In the genomic region with DNA sequence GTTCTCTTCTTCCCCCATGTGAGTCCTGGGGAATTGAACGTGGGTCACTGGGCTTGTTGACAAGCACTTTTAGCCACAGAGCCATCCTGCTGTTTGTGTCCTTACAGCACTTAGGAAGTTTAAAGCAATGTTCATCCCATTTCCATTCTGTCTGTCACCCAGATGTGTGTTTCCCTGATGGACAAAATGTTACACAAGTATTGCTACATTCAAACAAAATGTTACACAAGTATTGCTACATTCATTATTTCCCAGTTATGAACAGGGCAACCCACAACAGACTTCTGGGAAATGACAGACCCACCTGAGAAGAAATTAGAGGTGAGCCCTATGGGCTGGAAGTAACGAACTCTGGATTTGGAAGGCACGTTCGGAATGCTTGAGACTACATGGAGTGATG, we compare ENCODE assay signal across 15 mouse cellular contexts.
"Had no signal": no experiment of that assay in that cellular context is flagged by ENCODE, and none has a peak within 500 bp of the region (broad histone marks: within the 10 kb centered on the region; RNA-seq: fewer than 3 reads in every experiment).

No protein-coding gene starts in this region.

- H3K4me2 ChIP-seq: lung, embryonic 14.5 days; midbrain, embryonic 11.5 days; midbrain, embryonic 13.5 days; midbrain, embryonic 15.5 days; neural tube, embryonic 12.5 days; stomach, embryonic 15.5 days had no signal

- ATAC-seq: midbrain, embryonic 13.5 days; midbrain, embryonic 15.5 days had no signal

- H3K36me3 ChIP-seq: midbrain, embryonic 13.5 days; midbrain, embryonic 15.5 days; neural tube, embryonic 12.5 days; stomach, embryonic 15.5 days had no signal

- H3K9me3 ChIP-seq: midbrain, embryonic 13.5 days; midbrain, embryonic 15.5 days; neural tube, embryonic 12.5 days; stomach, embryonic 15.5 days had no signal

- H3K4me3 ChIP-seq: megakaryocyte, embryonic 14.5 days; midbrain, embryonic 13.5 days; midbrain, embryonic 15.5 days; neural tube, embryonic 12.5 days; stomach, embryonic 15.5 days had no signal

- H3K4me1 ChIP-seq: megakaryocyte, embryonic 14.5 days; midbrain, embryonic 13.5 days; midbrain, embryonic 15.5 days; neural tube, embryonic 12.5 days; stomach, embryonic 15.5 days had no signal

- H3K9ac ChIP-seq: lung, embryonic 14.5 days; midbrain, embryonic 13.5 days; midbrain, embryonic 15.5 days; neural tube, embryonic 12.5 days; stomach, embryonic 15.5 days had no signal

- H3K27me3 ChIP-seq: megakaryocyte, embryonic 14.5 days; midbrain, embryonic 13.5 days; midbrain, embryonic 15.5 days; neural tube, embryonic 12.5 days; stomach, embryonic 15.5 days had no signal

- H3K27ac ChIP-seq: midbrain, embryonic 13.5 days; midbrain, embryonic 15.5 days; neural tube, embryonic 12.5 days; stomach, embryonic 15.5 days; stomach, postnatal 0 days had no signal

- DNase-seq: lung, adult 18-20 months; lung, embryonic 14.5 days; lung, postnatal 10 days; lung, postnatal 4 days; right cerebral cortex, postnatal 14 days; thymus, adult 2 months; thymus, postnatal 25 days; thymus, postnatal 4 days had no signal
